Mouse (Mus musculus) forebrain, embryonic 14.5 days (tissue): ENCODE results near the gene Sbsn. TPM values are rescaled to one million over a fixed set of nuclear protein-coding genes. Genes with fewer than 3 reads are reported as not detected.

ENCODE experiments used
- ATAC-seq: fragments of 200-750 bp; cut with Nextera tagmentation; 2 replicates; pipeline ENCODE4 v1.8.0; 2017; ENCODE audit warnings: mild to moderate bottlenecking, moderate library complexity
- DNase-seq: peaks from one replicate; pipeline ENCODE4 v3.0.0-alpha.2; 2015; ENCODE audit warnings: low spot score
- H3K27ac ChIP-seq: fragments of 300-500 bp; sonication (generic); 2 replicates; pipeline ENCODE4 v1.5.1; 2014; ENCODE audit warnings: low read depth, mild to moderate bottlenecking, control low read depth, low read length, moderate library complexity
- H3K27me3 ChIP-seq: fragments of 300-500 bp; sonication (generic); replicated peaks from 2 replicates; pipeline ENCODE4 v1.6.1; 2014; ENCODE audit warnings: low read length, control low read depth, mixed read lengths; ENCODE audit not compliant: control insufficient read depth, insufficient read depth
- H3K36me3 ChIP-seq: fragments of 300-500 bp; sonication (generic); 2 replicates; pipeline ENCODE4 v1.6.1; 2014; ENCODE audit warnings: low read length, control low read depth; ENCODE audit not compliant: control insufficient read depth, insufficient read depth
- H3K4me1 ChIP-seq: fragments of 300-500 bp; sonication (generic); 2 replicates; pipeline ENCODE4 v1.6.1; 2014; ENCODE audit warnings: antibody characterized with exemption, low read length, control low read depth; ENCODE audit not compliant: control insufficient read depth, insufficient read depth
- H3K4me2 ChIP-seq: fragments of 300-500 bp; sonication (generic); 2 replicates; pipeline ENCODE4 v1.6.1; 2014; ENCODE audit warnings: mild to moderate bottlenecking, control low read depth, low read length
- H3K4me3 ChIP-seq: fragments of 300-500 bp; sonication (generic); 2 replicates; pipeline ENCODE4 v1.5.1; 2014; ENCODE audit warnings: low read depth, low read length, control low read depth
- H3K9ac ChIP-seq: fragments of 300-500 bp; sonication (generic); 2 replicates; pipeline ENCODE4 v1.6.1; 2014; ENCODE audit warnings: mild to moderate bottlenecking, low read length, control low read depth, moderate library complexity
- H3K9me3 ChIP-seq: fragments of 300-500 bp; sonication (generic); replicated peaks from 2 replicates; pipeline ENCODE4 v1.6.1; 2016; ENCODE audit warnings: low read length, control low read depth, mixed read lengths; ENCODE audit not compliant: control insufficient read depth
- WGBS: fragments of 180-500 bp; shearing (Covaris S2); extraction: QIAGEN DNeasy Blood & Tissue Kit; methylation state at CpG from one replicate; pipeline ENCODE4 v1.1.7; 2014; 5-methylcytosine and 5-hydroxymethylcytosine counted together
- polyA plus RNA-seq: library from polyadenylated mRNA; unstranded; fragments of >200 nt; fragmentation: Nextera tagmentation; extraction: Ambion mirVana; gene quantifications from 2 replicates; pipeline ENCODE4 v1.2.1, GENCODE M21; 2014

The Sbsn gene
- polyA plus RNA-seq, 1 experiment from 2014 or later, result 1.3 TPM

- ATAC-seq, result no peak
- 46% methylated on average over 4 of the region's 4 CpGs for WGBS
- DNase-seq, result no peak
Measured at GRCm38 (mm10) chr7:30744022-30744598, 7.2 kb upstream of the Sbsn start.

GRCm38 (mm10) chr7:30747525-30748204 is 3.6 kb upstream of the Sbsn start:
- no peak for DNase-seq
- Histone ChIP-seq H3K27ac (no peak overlapping the region), H3K4me2 (no peak overlapping the region), H3K9ac (no peak overlapping the region), H3K27me3 (no peaks in the 10 kb centered on the region), H3K4me3 (no peak overlapping the region), H3K36me3 (no peaks in the 10 kb centered on the region), H3K9me3 (no peaks in the 10 kb centered on the region), H3K4me1 (no peaks in the 10 kb centered on the region)
- no peak for ATAC-seq
- WGBS, result 87% methylated on average over 7 of the region's 7 CpGs

More at GRCm38 (mm10) chr7:30744022-30744598, 7.2 kb upstream of the Sbsn start:
- H3K9me3 ChIP-seq, result no peaks in the 10 kb centered on the region
- no peak overlapping the region for H3K27ac ChIP-seq
- no peak overlapping the region for H3K4me3 ChIP-seq
- no peak overlapping the region for H3K9ac ChIP-seq
- H3K36me3 ChIP-seq, result 0 out of 2 replicates have a peak, but pooled peaks cover 5% of the 10 kb centered on the region
- H3K27me3 ChIP-seq, result no peaks in the 10 kb centered on the region
- no peaks in the 10 kb centered on the region for H3K4me1 ChIP-seq
- no peak overlapping the region for H3K4me2 ChIP-seq

- Histone ChIP-seq H3K27me3 (no peaks in the 10 kb centered on the region), H3K4me2 (no peak overlapping the region), H3K36me3 (0 out of 2 replicates have a peak, but pooled peaks cover 2% of the 10 kb centered on the region), H3K4me3 (no peak overlapping the region), H3K4me1 (no peaks in the 10 kb centered on the region), H3K9ac (no peak overlapping the region), H3K9me3 (no peaks in the 10 kb centered on the region), H3K27ac (no peak overlapping the region)
- DNase-seq, result no peak
- no peak for ATAC-seq
- 91% methylated on average over 13 of the region's 13 CpGs for WGBS
Measured at GRCm38 (mm10) chr7:30749824-30750606, 1.3 kb upstream of the Sbsn start.

GRCm38 (mm10) chr7:30757001-30757400 is 5.7 kb downstream of the Sbsn start:
- H3K4me3 ChIP-seq, result no peak overlapping the region
- 80% methylated on average over 3 of the region's 3 CpGs for WGBS
- DNase-seq (no peak), ATAC-seq (no peak)
- no peak overlapping the region for H3K9ac ChIP-seq
- H3K27ac ChIP-seq, result no peak overlapping the region
- no peaks in the 10 kb centered on the region for H3K9me3 ChIP-seq
- H3K36me3 ChIP-seq, result peaks cover 11% of the 10 kb centered on the region; the same call in 1 of the 2 replicates
- H3K4me2 ChIP-seq, result no peak overlapping the region
- no peaks in the 10 kb centered on the region for H3K4me1 ChIP-seq
- H3K27me3 ChIP-seq, result no peaks in the 10 kb centered on the region

- Histone ChIP-seq H3K27me3 (no peaks in the 10 kb centered on the region), H3K9ac (no peak overlapping the region), H3K4me1 (no peaks in the 10 kb centered on the region), H3K4me3 (no peak overlapping the region), H3K27ac (no peak overlapping the region), H3K9me3 (no peaks in the 10 kb centered on the region), H3K36me3 (peaks cover 11% of the 10 kb centered on the region; the same call in 1 of the 2 replicates), H3K4me2 (no peak overlapping the region)
- peak; percentile 33 for DNase-seq
- 33% methylated on average over 4 of the region's 4 CpGs for WGBS
- no peak for ATAC-seq
Measured at GRCm38 (mm10) chr7:30758853-30759252, 7.6 kb downstream of the Sbsn start.

- H3K4me1 ChIP-seq, result no peaks in the 10 kb centered on the region
- H3K9ac ChIP-seq, result no peak overlapping the region
- no peak for DNase-seq
- H3K4me2 ChIP-seq, result no peak overlapping the region
- no peaks in the 10 kb centered on the region for H3K27me3 ChIP-seq
- H3K27ac ChIP-seq, result no peak overlapping the region
- ATAC-seq, result no peak
- WGBS, result 77% methylated on average over 4 of the region's 4 CpGs
- H3K9me3 ChIP-seq, result no peaks in the 10 kb centered on the region
- H3K4me3 ChIP-seq, result no peak overlapping the region
- H3K36me3 ChIP-seq, result no peaks in the 10 kb centered on the region
Measured at GRCm38 (mm10) chr7:30761769-30762352, 10.6 kb downstream of the Sbsn start.

GRCm38 (mm10) chr7:30763456-30763855 is 12.2 kb downstream of the Sbsn start, which contains the start of gene Dmkn:
Dmkn (plus strand) TSS chr7:30763756.
- DNase-seq, result no peak
- Histone ChIP-seq H3K9ac (no peak within 1 kb of the TSS), H3K36me3 (no peaks in the 10 kb centered on the region), H3K27me3 (no peaks in the 10 kb centered on the region), H3K4me1 (no peaks in the 10 kb centered on the region), H3K4me3 (no peak within 1 kb of the TSS), H3K9me3 (no peaks in the 10 kb centered on the region), H3K27ac (no peak within 1 kb of the TSS), H3K4me2 (no peak within 1 kb of the TSS)
- WGBS, result 39% methylated on average over 5 of the region's 5 CpGs
- ATAC-seq, result no peak

GRCm38 (mm10) chr7:30765173-30765572 is 13.9 kb downstream of the Sbsn start:
- WGBS, result 48% methylated on average over 11 of the region's 11 CpGs
- ATAC-seq (no peak), DNase-seq (no peak)
- no peak overlapping the region for H3K9ac ChIP-seq
- H3K36me3 ChIP-seq, result no peaks in the 10 kb centered on the region
- H3K27me3 ChIP-seq, result no peaks in the 10 kb centered on the region
- no peak overlapping the region for H3K27ac ChIP-seq
- no peak overlapping the region for H3K4me3 ChIP-seq
- H3K4me1 ChIP-seq, result no peaks in the 10 kb centered on the region
- no peaks in the 10 kb centered on the region for H3K9me3 ChIP-seq
- no peak overlapping the region for H3K4me2 ChIP-seq
